Mouse (Mus musculus): ENCODE results near the gene Fbxl7. TPM values are rescaled to one million over a fixed set of nuclear protein-coding genes. Genes with fewer than 3 reads are reported as not detected.

Fbxl7 gene
- total RNA-seq, 2 experiments from 2014 or later = 0.89 to 2.3 TPM

DNA sequence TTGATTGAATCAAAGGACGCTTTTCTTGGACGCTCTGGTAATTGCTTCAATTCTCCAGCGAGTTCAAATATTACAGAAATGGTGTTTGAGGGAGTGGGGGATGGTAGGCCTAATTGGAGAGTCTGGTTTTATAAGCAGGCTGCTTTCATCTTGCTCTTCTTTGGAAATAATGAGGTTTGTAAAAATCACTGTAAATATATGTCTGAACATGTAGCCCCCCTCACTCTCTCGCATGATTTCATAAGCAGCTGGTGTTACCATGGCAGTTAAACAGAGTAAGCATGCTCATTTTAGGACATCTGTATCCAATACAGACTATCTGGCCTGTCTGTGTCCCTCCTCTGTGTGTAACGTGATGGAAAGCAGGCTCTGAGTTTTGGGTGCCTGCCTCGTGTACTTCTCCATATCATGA is 376.2 kb downstream of the Fbxl7 start:
- H3K4me3 ChIP-seq = no peak overlapping the region
- DNase-seq = no peak
- no peak overlapping the region for H3K27ac ChIP-seq
- TF ChIP-seq CTCF (IDR thresholded peaks at IDR 0.05) = no peak
- intact Hi-C loops (cut with DNase I) = no loop called here

GRCm38 (mm10) chr15:26501024-26501423 is 394.4 kb downstream of the Fbxl7 start:
- no peak for DNase-seq
- TF ChIP-seq CTCF (IDR thresholded peaks at IDR 0.05) = no peak
- H3K27ac ChIP-seq = no peak overlapping the region
- H3K4me3 ChIP-seq = no peak overlapping the region
- intact Hi-C loops (cut with DNase I) = no loop called here

All from gastrocnemius, adult 2 months (tissue).